Mouse (Mus musculus) CD4-positive, CD25-positive, alpha-beta regulatory T cell, adult 2 months (primary cell): ENCODE measurements around the gene Megf9.

Experiments
- DNase-seq: peaks from one replicate; pipeline ENCODE4 v3.0.0-alpha.2; 2012; ENCODE audit warnings: low read depth, low spot score

Megf9 gene

GRCm38 (mm10) chr4:70523346-70523745 lies 11.4 kb downstream of the Megf9 start:
- DNase-seq: peak; percentile 10

GRCm38 (mm10) chr4:70521506-70522292 lies 13.1 kb downstream of the Megf9 start:
- DNase-seq: no peak

DNA sequence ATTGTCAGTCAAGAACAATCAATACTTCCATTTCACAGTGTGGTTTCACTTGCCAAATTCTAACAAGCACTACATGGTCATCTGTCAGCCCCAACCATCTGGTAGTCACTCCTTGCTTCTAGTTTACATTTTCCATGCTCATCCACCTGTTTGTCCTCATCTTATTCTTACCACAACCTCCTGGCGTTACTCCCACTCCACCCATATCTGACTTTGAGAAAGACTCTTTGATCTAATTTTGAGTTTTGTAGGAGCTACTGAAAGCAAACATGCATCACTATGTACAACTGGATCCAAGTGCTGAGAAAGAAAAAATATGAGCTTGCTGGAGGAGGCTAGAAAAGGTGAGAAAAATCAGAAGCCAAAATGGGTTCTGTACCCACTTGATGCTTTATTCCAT lies 17.1 kb downstream of the Megf9 start:
- DNase-seq: no peak

GRCm38 (mm10) chr4:70516289-70516688 lies 18.5 kb downstream of the Megf9 start:
- DNase-seq: no peak

DNA sequence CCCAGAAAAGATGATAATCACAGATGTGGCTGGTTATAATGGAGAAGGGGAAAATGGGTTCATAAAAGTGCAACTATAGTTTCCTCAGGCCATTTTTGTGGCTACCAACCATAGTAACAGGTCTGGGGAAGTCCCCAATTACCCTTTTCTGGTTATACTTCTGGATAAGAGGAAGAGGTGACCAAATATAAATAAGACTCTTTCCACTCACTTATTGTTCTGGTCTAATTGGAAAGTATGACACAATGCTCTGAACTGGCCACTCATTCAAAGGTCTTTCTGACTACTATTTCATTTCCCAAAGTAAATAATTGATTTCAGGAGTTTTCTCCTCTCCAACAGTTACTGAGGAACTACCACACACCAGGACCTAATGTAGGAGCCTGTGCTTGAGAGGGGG lies 19.3 kb downstream of the Megf9 start:
- DNase-seq: no peak

GRCm38 (mm10) chr4:70509987-70510386 lies 24.8 kb downstream of the Megf9 start:
- DNase-seq: no peak

DNA sequence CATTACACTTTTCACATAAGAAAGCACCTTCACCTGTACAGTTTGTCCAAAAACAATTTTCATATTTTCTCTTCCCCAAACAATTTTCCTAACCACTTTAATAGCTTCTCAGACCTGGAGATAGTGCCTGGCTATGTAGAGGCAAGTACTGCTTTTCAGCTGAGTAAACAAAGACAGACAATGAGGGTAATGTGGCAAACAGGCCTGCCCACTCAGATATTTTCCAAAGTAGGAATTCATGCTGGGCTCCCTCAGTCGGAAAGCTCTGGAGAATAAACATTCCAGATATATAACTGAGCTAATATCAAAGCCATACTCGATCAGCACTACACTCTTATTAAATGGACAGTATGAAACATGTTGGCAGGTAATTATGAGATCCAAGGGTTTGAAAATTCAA lies 25.2 kb downstream of the Megf9 start:
- no peak for DNase-seq

- DNase-seq: no peak
These were observed 26.6 kb downstream of the Megf9 start for GRCm38 (mm10) chr4:70508207-70508606.

DNA sequence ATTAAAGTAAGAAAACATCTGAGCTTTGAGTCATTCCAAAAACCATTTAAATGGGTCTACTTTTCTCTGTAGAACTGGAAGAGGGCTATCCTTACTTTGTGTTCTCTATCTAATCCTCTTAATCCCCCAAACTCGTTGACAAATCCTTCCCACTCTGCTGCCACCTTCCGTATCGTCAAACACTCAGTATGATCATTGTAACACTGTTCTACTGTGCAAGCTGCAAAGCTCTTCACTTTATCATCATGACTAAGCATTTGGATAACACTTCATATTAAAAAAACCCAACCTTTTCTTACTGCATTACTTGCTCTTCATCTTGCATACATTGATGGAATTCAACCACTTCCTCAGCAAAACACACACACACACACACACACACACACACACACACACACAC lies 28.8 kb downstream of the Megf9 start:
- no peak for DNase-seq

- no peak for DNase-seq
These were observed 31.0 kb downstream of the Megf9 start for GRCm38 (mm10) chr4:70503827-70504226.

DNA sequence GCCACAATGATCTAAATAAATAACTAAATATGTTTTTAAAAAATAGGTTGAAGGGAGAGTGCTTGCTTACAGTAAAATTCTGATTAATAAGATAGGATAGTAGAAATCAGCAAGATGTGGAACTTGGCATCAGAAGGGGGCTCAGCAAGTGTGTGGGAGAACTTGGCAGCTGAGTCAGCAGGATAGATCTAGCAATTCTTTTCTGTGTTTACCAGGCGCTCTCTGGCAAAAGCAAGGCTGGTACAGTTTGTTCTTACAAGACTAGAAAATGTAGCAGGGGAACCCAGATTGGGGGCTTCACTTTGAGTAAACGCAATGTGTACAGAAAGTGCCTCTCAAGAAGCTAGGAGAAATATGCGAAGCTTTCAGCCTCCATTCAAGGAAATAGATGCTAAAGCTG lies 35.5 kb downstream of the Megf9 start:
- no peak for DNase-seq

DNA sequence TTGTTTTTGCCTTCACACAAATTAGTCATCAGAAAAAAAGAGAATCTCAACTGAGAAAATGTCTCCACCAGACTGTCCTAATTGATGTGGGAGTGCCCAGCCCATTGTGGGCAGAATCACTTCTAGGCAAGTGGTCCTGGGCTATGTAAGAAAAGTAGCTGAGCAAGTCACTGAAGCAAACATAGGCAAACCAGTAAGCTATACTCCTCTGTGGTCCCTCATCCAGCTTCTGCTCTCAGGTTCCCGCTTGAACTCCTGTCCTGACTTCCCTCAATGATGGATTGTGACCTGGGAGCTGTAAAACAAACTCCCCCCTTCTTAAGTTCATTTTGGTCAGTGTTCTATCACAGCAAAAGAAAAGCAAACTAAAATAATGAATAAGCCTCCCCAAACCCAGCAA lies 37.8 kb downstream of the Megf9 start:
- DNase-seq: no peak

- no peak for DNase-seq
These were observed 45.0 kb downstream of the Megf9 start for GRCm38 (mm10) chr4:70489792-70490191.

- no peak for DNase-seq
These were observed 46.4 kb downstream of the Megf9 start for GRCm38 (mm10) chr4:70488415-70488814.

DNA sequence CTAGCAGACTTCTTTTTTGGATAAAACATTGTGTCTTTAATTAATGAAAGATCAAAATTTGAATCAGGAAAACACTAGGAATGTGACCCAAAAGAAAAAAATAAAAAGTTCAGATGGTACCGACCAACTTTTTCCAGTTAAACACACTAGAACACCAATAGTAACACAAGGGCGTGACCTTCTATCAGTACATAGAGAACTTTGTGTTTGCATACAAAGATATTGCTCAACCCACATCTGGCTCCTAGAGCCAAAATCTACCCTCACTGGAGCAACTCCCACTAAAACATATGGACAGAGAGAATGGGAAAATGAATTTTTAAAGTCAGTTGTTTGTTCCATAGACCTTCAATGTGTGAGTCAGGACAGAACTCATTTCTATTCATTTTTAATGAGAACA lies 50.7 kb downstream of the Megf9 start:
- no peak for DNase-seq

GRCm38 (mm10) chr4:70481931-70482330 lies 52.9 kb downstream of the Megf9 start:
- DNase-seq: no peak

- DNase-seq: no peak
These were observed 63.4 kb downstream of the Megf9 start for GRCm38 (mm10) chr4:70471398-70471797.

- DNase-seq: no peak
These were observed 68.7 kb downstream of the Megf9 start for GRCm38 (mm10) chr4:70465921-70466689.

GRCm38 (mm10) chr4:70463302-70463701 lies 71.5 kb downstream of the Megf9 start:
- no peak for DNase-seq

DNA sequence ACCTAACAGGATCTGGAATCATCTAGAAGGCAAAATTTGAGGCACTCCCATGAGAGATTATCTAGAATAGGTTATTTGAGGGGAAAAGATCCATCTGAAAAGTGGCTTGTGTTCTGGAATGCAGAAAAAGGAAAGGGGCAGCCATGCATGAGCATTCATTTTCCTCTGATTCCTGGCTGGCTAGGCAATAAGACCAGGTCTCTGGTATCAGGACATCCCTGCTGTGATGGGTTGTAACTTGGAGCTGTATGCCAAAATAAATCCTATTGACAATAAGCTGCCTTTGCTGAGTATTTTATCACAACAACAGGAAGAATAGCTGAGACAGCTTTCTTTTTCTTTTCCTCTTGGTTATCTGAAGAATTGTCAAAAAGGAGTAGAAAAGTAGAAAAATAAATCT lies 73.4 kb downstream of the Megf9 start:
- no peak for DNase-seq

DNA sequence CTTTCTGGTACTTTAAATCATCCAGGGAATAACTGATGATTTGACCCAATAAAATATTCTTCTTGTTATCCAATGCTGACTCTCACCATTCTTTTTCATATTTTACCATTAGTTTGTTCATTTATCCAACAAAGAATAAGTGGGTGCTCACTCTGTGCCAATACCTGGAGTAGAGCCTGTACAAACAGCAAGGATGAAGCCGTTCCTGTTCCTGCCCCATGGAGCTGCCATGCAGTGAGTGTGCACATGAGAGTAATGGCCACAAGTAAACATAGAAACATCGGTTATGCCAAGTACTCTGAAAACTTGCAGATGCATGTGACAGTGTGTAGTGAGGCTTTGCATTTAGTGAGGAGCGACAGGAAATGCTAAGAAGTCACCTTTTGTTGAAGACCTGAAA lies 82.6 kb downstream of the Megf9 start:
- no peak for DNase-seq

DNA sequence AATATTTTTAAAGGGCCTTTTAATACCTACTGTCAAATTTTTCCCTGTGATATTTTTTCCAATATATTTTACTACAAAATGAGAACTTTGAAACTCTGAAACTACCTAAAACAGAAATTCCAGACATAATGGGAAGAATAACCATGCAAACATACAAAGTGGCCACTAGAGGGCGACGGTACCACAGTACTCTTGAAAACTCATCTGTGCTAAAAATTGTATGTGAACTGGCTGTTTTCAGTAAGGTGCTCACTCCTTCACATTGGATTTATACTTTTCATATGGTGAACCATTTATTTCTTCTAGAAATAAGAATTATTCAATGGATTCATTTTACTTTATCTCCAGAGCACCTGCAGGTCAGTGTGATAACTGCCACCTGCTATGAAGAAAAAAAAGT lies 83.0 kb downstream of the Megf9 start:
- DNase-seq: peak; percentile 71

DNA sequence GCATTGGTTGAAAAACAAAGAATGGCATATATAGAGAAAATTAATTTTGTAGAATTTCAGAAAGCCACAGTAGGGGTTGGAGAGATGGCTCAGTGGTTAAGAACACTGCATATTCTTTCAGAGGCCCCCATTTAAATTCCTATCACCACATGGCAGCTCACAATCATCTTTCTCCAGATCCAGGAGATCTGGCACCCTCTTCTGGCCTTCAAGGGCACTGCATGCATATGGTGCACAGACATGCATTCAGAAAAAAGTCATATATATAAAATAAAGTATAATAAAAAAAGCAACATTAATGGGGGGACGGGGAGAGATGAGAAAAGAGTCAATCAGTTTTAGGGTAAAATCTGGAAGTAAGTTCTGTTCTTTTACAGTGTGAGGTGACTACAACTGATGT lies 85.1 kb downstream of the Megf9 start:
- peak; percentile 28 for DNase-seq
